Mouse (Mus musculus): ENCODE measurements around the gene Pip5k1b.

Gene Pip5k1b

GRCm38 (mm10) chr19:24326969-24327368 lies 228.7 kb downstream of the Pip5k1b start:
- no peak for DNase-seq

GRCm38 (mm10) chr19:24325692-24326091 lies 230.0 kb downstream of the Pip5k1b start:
- no peak for DNase-seq

GRCm38 (mm10) chr19:24323841-24324613 lies 231.6 kb downstream of the Pip5k1b start:
- DNase-seq = no peak

GRCm38 (mm10) chr19:24321900-24322311 lies 233.8 kb downstream of the Pip5k1b start:
- DNase-seq = peak in 1 of 2 experiments; percentile 25

- peak in 1 of 2 experiments; percentile 41 for DNase-seq
Measured at GRCm38 (mm10) chr19:24321211-24321899, 234.3 kb downstream of the Pip5k1b start.

GRCm38 (mm10) chr19:24318172-24318571 lies 237.5 kb downstream of the Pip5k1b start:
- no peak for DNase-seq

GRCm38 (mm10) chr19:24317731-24318130 lies 237.9 kb downstream of the Pip5k1b start:
- no peak for DNase-seq

GRCm38 (mm10) chr19:24317038-24317591 lies 238.6 kb downstream of the Pip5k1b start:
- DNase-seq = no peak

- no peak for DNase-seq
Measured at GRCm38 (mm10) chr19:24316060-24316725, 239.5 kb downstream of the Pip5k1b start.

- no peak for DNase-seq
Measured at GRCm38 (mm10) chr19:24315234-24315633, 240.4 kb downstream of the Pip5k1b start.

GRCm38 (mm10) chr19:24314676-24315075 lies 241.0 kb downstream of the Pip5k1b start:
- no peak for DNase-seq

GRCm38 (mm10) chr19:24312556-24313342 lies 242.9 kb downstream of the Pip5k1b start:
- no peak for DNase-seq

- DNase-seq = no peak
Measured at GRCm38 (mm10) chr19:24312046-24312445, 243.6 kb downstream of the Pip5k1b start.

GRCm38 (mm10) chr19:24308305-24308705 lies 247.4 kb downstream of the Pip5k1b start:
- peak; percentile 41 to 75 for DNase-seq

- DNase-seq = peak in 1 of 2 experiments; percentile 26
Measured at GRCm38 (mm10) chr19:24307271-24308221, 248.1 kb downstream of the Pip5k1b start.

GRCm38 (mm10) chr19:24306351-24306750 lies 249.3 kb downstream of the Pip5k1b start:
- no peak for DNase-seq

GRCm38 (mm10) chr19:24302198-24302597 lies 253.5 kb downstream of the Pip5k1b start:
- DNase-seq = no peak

- DNase-seq = no peak
Measured at GRCm38 (mm10) chr19:24301768-24302148, 253.9 kb downstream of the Pip5k1b start.

GRCm38 (mm10) chr19:24300994-24301767 lies 254.5 kb downstream of the Pip5k1b start:
- peak; percentile 64 to 78 for DNase-seq

- peak in 1 of 2 experiments; percentile 21 for DNase-seq
Measured at GRCm38 (mm10) chr19:24293537-24293936, 262.1 kb downstream of the Pip5k1b start.

All from lung, postnatal 4 days (tissue).